Mouse (Mus musculus): ENCODE measurements around the gene Lpxn. TPM values are rescaled to one million over a fixed set of nuclear protein-coding genes. Genes with fewer than 3 reads are reported as not detected.

Gene Lpxn
- total RNA-seq, 1 experiment: 0.58 TPM

GRCm38 (mm10) chr19:12786803-12787395, 9.1 kb upstream of the Lpxn start:
- Histone ChIP-seq H3K27ac (ENCODE audit: insufficient read depth, low read depth, low read length, poor library complexity, severe bottlenecking) (no peak overlapping the region), H3K9ac (ENCODE audit: insufficient read depth, low read depth, low read length, poor library complexity, severe bottlenecking) (no peak overlapping the region), H3K9me3 (ENCODE audit: control insufficient read depth, insufficient read depth, low read depth, low read length) (no peaks in the 10 kb centered on the region), H3K4me3 (ENCODE audit: insufficient read depth in 1 of 2, low read depth in 1 of 2, low read length in 2 of 2, poor library complexity in 1 of 2, severe bottlenecking in 1 of 2) (no peak overlapping the region), H3K36me3 (ENCODE audit: control insufficient read depth, insufficient read depth, low read length, poor library complexity, severe bottlenecking) (no peaks in the 10 kb centered on the region), H3K4me1 (ENCODE audit: control insufficient read depth in 2 of 2, insufficient read depth in 2 of 2, low read length in 2 of 2, poor library complexity in 1 of 2) (no peaks in the 10 kb centered on the region)
- no peak for DNase-seq (ENCODE audit: low read depth, low spot score)
- in situ Hi-C loops (cut with MboI; ENCODE audit: low sequenced_read_pairs in 2 of 2, unreplicated experiment in 2 of 2): loop anchor here in 1 of 2 experiments (25.0 kb wide), 1 partner anchor 775 kb away; no protein-coding TSS in a partner anchor
- TF ChIP-seq HCFC1 (IDR thresholded peaks at IDR 0.05; ENCODE audit: borderline replicate concordance, insufficient read depth, low read length) (no peak), MAFK (IDR thresholded peaks at IDR 0.05; ENCODE audit: insufficient read depth, low read depth, low read length) (no peak), ZNF384 (IDR thresholded peaks at IDR 0.05; ENCODE audit: low read depth, low read length) (no peak), ZC3H11A (IDR thresholded peaks at IDR 0.05; ENCODE audit: borderline replicate concordance, low read depth, low read length) (no peak), CHD2 (IDR thresholded peaks at IDR 0.05; ENCODE audit: low read depth, low read length) (no peak)

- H3K36me3 ChIP-seq (ENCODE audit: control insufficient read depth, insufficient read depth, low read length, poor library complexity, severe bottlenecking): no peaks in the 10 kb centered on the region
- in situ Hi-C loops (cut with MboI; ENCODE audit: low sequenced_read_pairs in 2 of 2, unreplicated experiment in 2 of 2): loop anchor here in 1 of 2 experiments (25.0 kb wide), 1 partner anchor 775 kb away; no protein-coding TSS in a partner anchor
- peaks cover 0 to 5% of the 10 kb centered on the region in 2 experiments; a peak in 1 of 4 replicates for H3K4me1 ChIP-seq (ENCODE audit: control insufficient read depth in 2 of 2, insufficient read depth in 2 of 2, low read length in 2 of 2, poor library complexity in 1 of 2)
- TF ChIP-seq ZNF384 (IDR thresholded peaks at IDR 0.05; ENCODE audit: low read depth, low read length) (no peak), MAFK (IDR thresholded peaks at IDR 0.05; ENCODE audit: insufficient read depth, low read depth, low read length) (no peak), CHD2 (IDR thresholded peaks at IDR 0.05; ENCODE audit: low read depth, low read length) (no peak), ZC3H11A (IDR thresholded peaks at IDR 0.05; ENCODE audit: borderline replicate concordance, low read depth, low read length) (no peak), HCFC1 (IDR thresholded peaks at IDR 0.05; ENCODE audit: borderline replicate concordance, insufficient read depth, low read length) (no peak)
- H3K27ac ChIP-seq (ENCODE audit: insufficient read depth, low read depth, low read length, poor library complexity, severe bottlenecking): no peak overlapping the region
- no peak overlapping the region for H3K4me3 ChIP-seq (ENCODE audit: insufficient read depth in 1 of 2, low read depth in 1 of 2, low read length in 2 of 2, poor library complexity in 1 of 2, severe bottlenecking in 1 of 2)
- no peak overlapping the region for H3K9ac ChIP-seq (ENCODE audit: insufficient read depth, low read depth, low read length, poor library complexity, severe bottlenecking)
- DNase-seq (ENCODE audit: low read depth, low spot score): no peak
- no peaks in the 10 kb centered on the region for H3K9me3 ChIP-seq (ENCODE audit: control insufficient read depth, insufficient read depth, low read depth, low read length)
Measured at GRCm38 (mm10) chr19:12787721-12788120, 8.3 kb upstream of the Lpxn start.

- TF ChIP-seq ZNF384 (IDR thresholded peaks at IDR 0.05; ENCODE audit: low read depth, low read length) (no peak), ZC3H11A (IDR thresholded peaks at IDR 0.05; ENCODE audit: borderline replicate concordance, low read depth, low read length) (no peak), CHD2 (IDR thresholded peaks at IDR 0.05; ENCODE audit: low read depth, low read length) (no peak), HCFC1 (IDR thresholded peaks at IDR 0.05; ENCODE audit: borderline replicate concordance, insufficient read depth, low read length) (no peak), MAFK (IDR thresholded peaks at IDR 0.05; ENCODE audit: insufficient read depth, low read depth, low read length) (no peak)
- no peak overlapping the region; a peak in 1 of 4 replicates for H3K4me3 ChIP-seq (ENCODE audit: insufficient read depth in 1 of 2, low read depth in 1 of 2, low read length in 2 of 2, poor library complexity in 1 of 2, severe bottlenecking in 1 of 2)
- no peak overlapping the region for H3K9ac ChIP-seq (ENCODE audit: insufficient read depth, low read depth, low read length, poor library complexity, severe bottlenecking)
- no peaks in the 10 kb centered on the region for H3K9me3 ChIP-seq (ENCODE audit: control insufficient read depth, insufficient read depth, low read depth, low read length)
- no peak for DNase-seq (ENCODE audit: low read depth, low spot score)
- no peak overlapping the region for H3K27ac ChIP-seq (ENCODE audit: insufficient read depth, low read depth, low read length, poor library complexity, severe bottlenecking)
- no peaks in the 10 kb centered on the region for H3K36me3 ChIP-seq (ENCODE audit: control insufficient read depth, insufficient read depth, low read length, poor library complexity, severe bottlenecking)
- in situ Hi-C loops (cut with MboI; ENCODE audit: low sequenced_read_pairs in 2 of 2, unreplicated experiment in 2 of 2): loop anchor here in 1 of 2 experiments (25.0 kb wide), 1 partner anchor 780 kb away; no protein-coding TSS in a partner anchor
- peaks cover 0 to 14% of the 10 kb centered on the region in 2 experiments; a peak in 1 of 4 replicates for H3K4me1 ChIP-seq (ENCODE audit: control insufficient read depth in 2 of 2, insufficient read depth in 2 of 2, low read length in 2 of 2, poor library complexity in 1 of 2)
Measured at GRCm38 (mm10) chr19:12792374-12792773, 3.6 kb upstream of the Lpxn start.

- Histone ChIP-seq H3K27ac (ENCODE audit: insufficient read depth, low read depth, low read length, poor library complexity, severe bottlenecking) (peak overlapping the region; percentile 87), H3K36me3 (ENCODE audit: control insufficient read depth, insufficient read depth, low read length, poor library complexity, severe bottlenecking) (no peaks in the 10 kb centered on the region), H3K4me3 (ENCODE audit: insufficient read depth in 1 of 2, low read depth in 1 of 2, low read length in 2 of 2, poor library complexity in 1 of 2, severe bottlenecking in 1 of 2) (peak overlapping the region; percentile 78 to 94), H3K9ac (ENCODE audit: insufficient read depth, low read depth, low read length, poor library complexity, severe bottlenecking) (peak overlapping the region; percentile 93), H3K9me3 (ENCODE audit: control insufficient read depth, insufficient read depth, low read depth, low read length) (no peaks in the 10 kb centered on the region), H3K4me1 (ENCODE audit: control insufficient read depth in 2 of 2, insufficient read depth in 2 of 2, low read length in 2 of 2, poor library complexity in 1 of 2) (peaks cover 0 to 16% of the 10 kb centered on the region in 2 experiments; a peak in 1 of 4 replicates)
- peak; percentile 77; the same call in 1 of the 2 replicates for TF ChIP-seq HCFC1 (IDR thresholded peaks at IDR 0.05; ENCODE audit: borderline replicate concordance, insufficient read depth, low read length)
- TF ChIP-seq CHD2 (IDR thresholded peaks at IDR 0.05; ENCODE audit: low read depth, low read length): no peak
- peak; percentile 75 for DNase-seq (ENCODE audit: low read depth, low spot score)
- in situ Hi-C loops (cut with MboI; ENCODE audit: low sequenced_read_pairs in 2 of 2, unreplicated experiment in 2 of 2): loop anchor here in 1 of 2 experiments (25.0 kb wide), 1 partner anchor 782 kb away; no protein-coding TSS in a partner anchor
Measured at GRCm38 (mm10) chr19:12794056-12795044, 1.6 kb upstream of the Lpxn start.

Measured in ES-E14 (cell line).